Mouse (Mus musculus) G1E (cell line): ENCODE data around the gene P2ry2.

Experiments
- CTCF ChIP-seq: IDR thresholded peaks from 2 replicates; pipeline ENCODE4 v1.5.1; 2012; ENCODE audit warnings: low read depth, low read length, inconsistent platforms, mixed read lengths
- GATA1 ChIP-seq: IDR thresholded peaks from 2 replicates; pipeline ENCODE4 v1.6.1; 2012; ENCODE audit warnings: borderline replicate concordance, low read length, inconsistent platforms, mixed read lengths

GRCm38 (mm10) chr7:101003442-101004326 lies 9.0 kb downstream of the P2ry2 start:
- no peak for TF ChIP-seq CTCF
- no peak for TF ChIP-seq GATA1
